Mouse (Mus musculus) liver, postnatal 0 days (tissue): Measurements from ENCODE around the gene Alkbh7. TPM values are rescaled to one million over a fixed set of nuclear protein-coding genes. Genes with fewer than 3 reads are reported as not detected.

Source experiments
- ATAC-seq: fragments of 200-750 bp; cut with Nextera tagmentation; 2 replicates; pipeline ENCODE4 v1.8.0; 2017; ENCODE audit warnings: mild to moderate bottlenecking, moderate library complexity
- DNase-seq: peaks from one replicate; pipeline ENCODE4 v3.0.0-alpha.2; 2016
- H3K27ac ChIP-seq: fragments of 300-500 bp; sonication (generic); 2 replicates; pipeline ENCODE4 v1.5.1; 2014; ENCODE audit warnings: antibody characterized with exemption, moderate library complexity, mild to moderate bottlenecking, low read depth
- H3K27me3 ChIP-seq: fragments of 300-500 bp; sonication (generic); 2 replicates; pipeline ENCODE4 v1.6.1; 2014; ENCODE audit warnings: low read length, control low read depth, mixed read lengths; ENCODE audit not compliant: insufficient read depth
- H3K36me3 ChIP-seq: fragments of 300-500 bp; sonication (generic); replicated peaks from 2 replicates; pipeline ENCODE4 v1.6.1; 2014; ENCODE audit warnings: mild to moderate bottlenecking, control low read depth, low read length, moderate library complexity, mixed read lengths; ENCODE audit not compliant: insufficient read depth
- H3K4me1 ChIP-seq: fragments of 300-500 bp; sonication (generic); 2 replicates; pipeline ENCODE4 v1.6.1; 2014; ENCODE audit warnings: antibody characterized with exemption, mild to moderate bottlenecking, control low read depth; ENCODE audit not compliant: insufficient read depth
- H3K4me2 ChIP-seq: fragments of 300-500 bp; sonication (generic); 2 replicates; pipeline ENCODE4 v1.6.1; 2014; ENCODE audit warnings: low read depth, mild to moderate bottlenecking, low read length, moderate library complexity, mixed read lengths
- H3K4me3 ChIP-seq: fragments of 300-500 bp; sonication (generic); 2 replicates; pipeline ENCODE4 v1.5.1; 2014; ENCODE audit warnings: low read depth, low read length
- H3K9ac ChIP-seq: fragments of 300-500 bp; sonication (generic); replicated peaks from 2 replicates; pipeline ENCODE4 v1.6.1; 2014; ENCODE audit warnings: mild to moderate bottlenecking, moderate library complexity
- H3K9me3 ChIP-seq: fragments of 300-500 bp; sonication (generic); 2 replicates; pipeline ENCODE4 v1.6.1; 2016; ENCODE audit warnings: mild to moderate bottlenecking, control low read depth, low read length, mixed read lengths
- CTCF ChIP-seq: sonication (generic); IDR thresholded peaks from 2 replicates; pipeline ENCODE4 v1.5.1; 2016; ENCODE audit warnings: antibody characterized with exemption, low read depth
- EP300 ChIP-seq: IDR thresholded peaks from 2 replicates; pipeline ENCODE4 v1.6.1; 2016; ENCODE audit warnings: antibody characterized with exemption, low read depth, mild to moderate bottlenecking
- WGBS: fragments of 180-500 bp; shearing (Covaris S2); extraction: QIAGEN DNeasy Blood & Tissue Kit; methylation state at CpG from one replicate; pipeline ENCODE4 v1.1.7; 2014; ENCODE audit not compliant: insufficient replicate concordance; 5-methylcytosine and 5-hydroxymethylcytosine counted together
- polyA plus RNA-seq: library from polyadenylated mRNA; unstranded; fragments of >200 nt; fragmentation: Nextera tagmentation; extraction: Ambion mirVana; gene quantifications from 2 replicates; pipeline ENCODE4 v1.2.1, GENCODE M21; 2015

Gene Alkbh7
- polyA plus RNA-seq = 22.9 and 23.9 TPM in 2 replicates

- ATAC-seq (peak; percentile 100), DNase-seq (peak; percentile 96)
- Histone ChIP-seq H3K9ac (peak within 1 kb of the TSS; percentile 71), H3K27me3 (no peaks in the 10 kb centered on the region), H3K4me1 (peaks cover 8% of the 10 kb centered on the region), H3K4me2 (peak within 1 kb of the TSS; percentile 70), H3K27ac (peak within 1 kb of the TSS; percentile 77), H3K9me3 (no peaks in the 10 kb centered on the region), H3K4me3 (peak within 1 kb of the TSS; percentile 86), H3K36me3 (peaks cover 42% of the 10 kb centered on the region)
- TF ChIP-seq CTCF = peak; percentile 97
- TF ChIP-seq EP300 = 0 out of 2 replicates have a peak, but pooled peaks have one; percentile 52
- WGBS = under 1% methylated on average over 38 of the region's 38 CpGs
These were observed at the start of gene Alkbh7 for GRCm38 (mm10) chr17:56997029-56997667. TSS of gene Alkbh7 (plus strand) at chr17:56997339.

GRCm38 (mm10) chr17:56950915-56951314 lies 46.2 kb upstream of the Alkbh7 start:
- no peak for TF ChIP-seq EP300
- TF ChIP-seq CTCF = peak; percentile 89
- DNase-seq (peak; percentile 74), ATAC-seq (peak; percentile 73)
- Histone ChIP-seq H3K4me2 (no peak overlapping the region), H3K27ac (no peak overlapping the region), H3K36me3 (no peaks in the 10 kb centered on the region), H3K9me3 (no peaks in the 10 kb centered on the region), H3K27me3 (no peaks in the 10 kb centered on the region), H3K4me1 (no peaks in the 10 kb centered on the region), H3K4me3 (no peak overlapping the region), H3K9ac (no peak overlapping the region)
- whole genome bisulfite sequencing = 19% methylated on average over 3 of the region's 3 CpGs

- Histone ChIP-seq H3K4me3 (no peak overlapping the region), H3K9me3 (no peaks in the 10 kb centered on the region), H3K27ac (no peak overlapping the region), H3K4me1 (peaks cover 4% of the 10 kb centered on the region; the same call in 1 of the 2 replicates), H3K9ac (no peak overlapping the region), H3K27me3 (no peaks in the 10 kb centered on the region), H3K4me2 (no peak overlapping the region), H3K36me3 (no peaks in the 10 kb centered on the region)
- 58% methylated on average over 1 of the region's 1 CpGs for WGBS
- TF ChIP-seq CTCF (no peak), EP300 (no peak)
- no peak for ATAC-seq
- no peak for DNase-seq
These were observed 44.5 kb upstream of the Alkbh7 start for GRCm38 (mm10) chr17:56952639-56953038.

GRCm38 (mm10) chr17:56954871-56955270 lies 42.3 kb upstream of the Alkbh7 start:
- 67% methylated on average over 7 of the region's 7 CpGs for WGBS
- H3K27ac ChIP-seq = no peak overlapping the region
- DNase-seq = no peak
- ATAC-seq = no peak
- H3K36me3 ChIP-seq = no peaks in the 10 kb centered on the region
- H3K4me1 ChIP-seq = peaks cover 12% of the 10 kb centered on the region
- no peaks in the 10 kb centered on the region for H3K27me3 ChIP-seq
- no peaks in the 10 kb centered on the region for H3K9me3 ChIP-seq
- TF ChIP-seq EP300 (no peak), CTCF (no peak)
- no peak overlapping the region for H3K9ac ChIP-seq
- H3K4me2 ChIP-seq = no peak overlapping the region
- no peak overlapping the region for H3K4me3 ChIP-seq

GRCm38 (mm10) chr17:56957763-56958429 lies 39.2 kb upstream of the Alkbh7 start:
- DNase-seq (peak; percentile 85), ATAC-seq (peak; percentile 95)
- Histone ChIP-seq H3K4me3 (no peak overlapping the region), H3K27me3 (no peaks in the 10 kb centered on the region), H3K9me3 (no peaks in the 10 kb centered on the region), H3K4me2 (peak overlapping the region; percentile 22), H3K9ac (no peak overlapping the region), H3K4me1 (peaks cover 12% of the 10 kb centered on the region), H3K36me3 (no peaks in the 10 kb centered on the region), H3K27ac (peak overlapping the region; percentile 36)
- 16% methylated on average over 11 of the region's 11 CpGs for WGBS
- TF ChIP-seq CTCF (peak; percentile 43), EP300 (no peak)

- Histone ChIP-seq H3K36me3 (no peaks in the 10 kb centered on the region), H3K4me2 (0 out of 2 replicates have a peak overlapping the region, but pooled peaks have one; percentile 22), H3K4me1 (peaks cover 12% of the 10 kb centered on the region), H3K4me3 (no peak overlapping the region), H3K27ac (no peak overlapping the region), H3K9me3 (no peaks in the 10 kb centered on the region), H3K9ac (no peak overlapping the region), H3K27me3 (no peaks in the 10 kb centered on the region)
- DNase-seq (no peak), ATAC-seq (no peak)
- WGBS = 78% methylated on average over 4 of the region's 4 CpGs
- TF ChIP-seq CTCF = no peak
- no peak for TF ChIP-seq EP300
These were observed 38.5 kb upstream of the Alkbh7 start for GRCm38 (mm10) chr17:56958667-56959066.
